Mouse (Mus musculus): Measurements from ENCODE around the gene Sema4g. TPM values are rescaled to one million over a fixed set of nuclear protein-coding genes. Genes with fewer than 3 reads are reported as not detected.
A peak's percentile ranks its signal among the peaks of the same experiment; 100 is the strongest.

Gene Sema4g
- polyA plus RNA-seq, 1 experiment, result 6.5 TPM

DNA sequence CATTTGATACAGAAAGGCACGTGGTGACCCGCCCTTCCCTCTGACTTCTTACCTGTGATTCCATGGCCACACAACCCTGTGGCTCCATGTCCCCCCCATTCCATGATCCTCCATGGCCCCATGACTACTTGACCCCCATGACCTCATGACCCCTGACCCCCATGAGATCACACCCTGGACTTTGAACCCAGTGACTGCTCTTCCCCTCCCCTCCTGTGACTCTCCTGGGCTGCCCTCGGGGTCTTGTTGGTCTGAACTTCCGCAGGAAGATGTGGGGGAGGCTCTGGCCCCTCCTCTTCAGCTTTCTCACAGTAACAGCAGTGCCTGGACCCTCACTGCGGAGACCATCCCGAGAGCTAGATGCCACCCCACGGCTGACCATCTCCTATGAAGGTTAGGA is 3.3 kb downstream of the Sema4g start:
- no peaks in the 10 kb centered on the region for H3K4me1 ChIP-seq (ENCODE audit: control insufficient read depth, insufficient read depth, low read length)
- no peak overlapping the region for H3K27ac ChIP-seq (ENCODE audit: control insufficient read depth, insufficient read depth, low read depth, low read length, poor library complexity)
- WGBS, result 31% methylated on average over 7 of the region's 7 CpGs
- TF ChIP-seq CTCF (IDR thresholded peaks at IDR 0.05; ENCODE audit: control insufficient read depth, insufficient read depth, low read length), result no peak
- TF ChIP-seq POLR2A (IDR thresholded peaks at IDR 0.05; ENCODE audit: borderline replicate concordance, control insufficient read depth, low read depth, low read length), result no peak
- H3K4me3 ChIP-seq (replicated peaks; ENCODE audit: control insufficient read depth, low read depth, low read length), result no peak overlapping the region

DNA sequence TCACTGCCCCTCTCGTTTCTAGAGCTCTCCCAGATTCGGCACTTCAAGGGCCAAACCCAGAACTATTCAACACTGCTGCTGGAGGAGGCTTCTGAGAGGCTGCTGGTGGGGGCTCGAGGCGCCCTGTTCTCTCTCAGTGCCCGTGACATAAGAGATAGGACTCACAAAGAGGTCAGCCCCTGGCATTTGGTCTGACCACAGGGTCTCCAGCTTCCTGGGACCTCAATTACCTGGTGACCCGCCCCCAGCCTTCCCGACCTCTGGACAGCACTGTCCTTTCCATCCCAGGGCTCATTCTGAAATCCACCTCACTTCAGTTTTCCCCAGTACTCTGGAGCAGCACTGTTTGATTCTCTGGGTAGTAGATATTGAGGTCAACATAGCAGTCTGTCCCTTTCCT is 3.8 kb downstream of the Sema4g start:
- WGBS, result 52% methylated on average over 7 of the region's 7 CpGs
- TF ChIP-seq CTCF (IDR thresholded peaks at IDR 0.05; ENCODE audit: control insufficient read depth, insufficient read depth, low read length), result no peak
- no peak for TF ChIP-seq POLR2A (IDR thresholded peaks at IDR 0.05; ENCODE audit: borderline replicate concordance, control insufficient read depth, low read depth, low read length)
- Histone ChIP-seq H3K4me3 (replicated peaks; ENCODE audit: control insufficient read depth, low read depth, low read length) (no peak overlapping the region), H3K27ac (ENCODE audit: control insufficient read depth, insufficient read depth, low read depth, low read length, poor library complexity) (no peak overlapping the region), H3K4me1 (ENCODE audit: control insufficient read depth, insufficient read depth, low read length) (no peaks in the 10 kb centered on the region)

DNA sequence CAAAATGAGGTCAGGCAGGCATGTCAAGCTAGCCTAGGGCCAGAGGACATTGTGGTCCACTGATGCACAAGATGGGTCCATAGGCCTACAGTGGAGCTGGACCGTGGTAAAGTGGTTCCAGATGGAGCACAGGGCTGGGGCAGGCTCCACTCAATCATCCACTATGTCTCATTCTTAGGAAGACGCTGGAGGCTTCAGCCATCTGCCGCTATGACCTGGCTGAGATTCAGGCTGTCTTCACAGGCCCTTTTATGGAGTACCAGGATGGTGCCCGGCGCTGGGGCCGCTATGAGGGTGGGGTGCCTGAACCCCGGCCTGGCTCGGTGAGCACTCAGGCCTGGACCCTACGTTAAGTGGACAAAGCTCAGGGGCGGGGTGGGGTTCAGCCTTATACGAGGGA is 8.9 kb downstream of the Sema4g start:
- H3K4me3 ChIP-seq (replicated peaks; ENCODE audit: control insufficient read depth, low read depth, low read length), result no peak overlapping the region
- H3K4me1 ChIP-seq (ENCODE audit: control insufficient read depth, insufficient read depth, low read length), result no peaks in the 10 kb centered on the region
- no peak for TF ChIP-seq POLR2A (IDR thresholded peaks at IDR 0.05; ENCODE audit: borderline replicate concordance, control insufficient read depth, low read depth, low read length)
- TF ChIP-seq CTCF (IDR thresholded peaks at IDR 0.05; ENCODE audit: control insufficient read depth, insufficient read depth, low read length), result no peak
- no peak overlapping the region for H3K27ac ChIP-seq (ENCODE audit: control insufficient read depth, insufficient read depth, low read depth, low read length, poor library complexity)
- 76% methylated on average over 11 of the region's 11 CpGs for WGBS

DNA sequence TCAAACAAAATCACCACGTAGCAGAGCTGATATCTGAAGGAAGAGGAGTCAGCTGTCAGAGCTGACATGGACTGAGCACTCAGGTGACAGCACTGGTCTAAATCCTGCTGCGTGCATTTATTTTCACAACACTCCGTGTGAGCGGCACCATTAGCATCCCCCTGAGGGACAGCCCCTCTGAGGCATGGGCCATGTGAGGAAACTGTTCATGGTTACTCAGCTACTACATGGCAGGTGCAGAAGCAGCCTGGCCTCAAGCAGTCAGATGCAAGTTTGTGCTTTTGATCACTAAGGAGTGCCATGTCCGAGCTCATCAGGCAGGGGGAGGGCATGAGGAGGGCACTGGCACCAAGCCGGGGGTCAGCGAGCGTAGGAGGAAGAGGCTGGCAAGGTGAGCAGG is 10.7 kb downstream of the Sema4g start:
- 85% methylated on average over 8 of the region's 8 CpGs for WGBS
- Histone ChIP-seq H3K4me1 (ENCODE audit: control insufficient read depth, insufficient read depth, low read length) (no peaks in the 10 kb centered on the region), H3K27ac (ENCODE audit: control insufficient read depth, insufficient read depth, low read depth, low read length, poor library complexity) (no peak overlapping the region), H3K4me3 (replicated peaks; ENCODE audit: control insufficient read depth, low read depth, low read length) (no peak overlapping the region)
- no peak for TF ChIP-seq POLR2A (IDR thresholded peaks at IDR 0.05; ENCODE audit: borderline replicate concordance, control insufficient read depth, low read depth, low read length)
- no peak for TF ChIP-seq CTCF (IDR thresholded peaks at IDR 0.05; ENCODE audit: control insufficient read depth, insufficient read depth, low read length)

DNA sequence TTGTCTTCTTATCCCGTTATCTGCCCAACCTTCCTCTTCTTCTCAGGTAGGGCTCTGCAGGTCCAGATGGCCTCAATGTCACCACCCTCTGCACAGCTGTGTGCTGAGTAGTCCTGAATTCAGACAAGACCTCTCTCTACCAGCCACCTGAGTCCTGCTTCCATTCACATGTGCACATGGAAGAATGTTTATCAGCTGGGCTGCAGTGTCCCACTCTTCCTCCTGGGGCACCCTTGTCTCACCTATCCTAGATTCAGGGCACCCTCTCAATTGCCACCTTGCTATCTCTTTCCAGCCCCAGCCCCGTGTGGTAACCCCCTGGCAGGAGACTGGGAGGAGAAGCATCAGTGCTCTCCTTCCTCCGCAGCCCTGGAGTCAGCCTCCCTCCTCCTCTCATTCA is 13.4 kb downstream of the Sema4g start:
- Histone ChIP-seq H3K4me1 (ENCODE audit: control insufficient read depth, insufficient read depth, low read length) (peaks cover 2% of the 10 kb centered on the region; the same call in 1 of the 2 replicates), H3K27ac (ENCODE audit: control insufficient read depth, insufficient read depth, low read depth, low read length, poor library complexity) (no peak overlapping the region), H3K4me3 (replicated peaks; ENCODE audit: control insufficient read depth, low read depth, low read length) (no peak overlapping the region)
- WGBS, result 65% methylated on average over 3 of the region's 3 CpGs
- TF ChIP-seq CTCF (IDR thresholded peaks at IDR 0.05; ENCODE audit: control insufficient read depth, insufficient read depth, low read length), result no peak
- no peak for TF ChIP-seq POLR2A (IDR thresholded peaks at IDR 0.05; ENCODE audit: borderline replicate concordance, control insufficient read depth, low read depth, low read length)

DNA sequence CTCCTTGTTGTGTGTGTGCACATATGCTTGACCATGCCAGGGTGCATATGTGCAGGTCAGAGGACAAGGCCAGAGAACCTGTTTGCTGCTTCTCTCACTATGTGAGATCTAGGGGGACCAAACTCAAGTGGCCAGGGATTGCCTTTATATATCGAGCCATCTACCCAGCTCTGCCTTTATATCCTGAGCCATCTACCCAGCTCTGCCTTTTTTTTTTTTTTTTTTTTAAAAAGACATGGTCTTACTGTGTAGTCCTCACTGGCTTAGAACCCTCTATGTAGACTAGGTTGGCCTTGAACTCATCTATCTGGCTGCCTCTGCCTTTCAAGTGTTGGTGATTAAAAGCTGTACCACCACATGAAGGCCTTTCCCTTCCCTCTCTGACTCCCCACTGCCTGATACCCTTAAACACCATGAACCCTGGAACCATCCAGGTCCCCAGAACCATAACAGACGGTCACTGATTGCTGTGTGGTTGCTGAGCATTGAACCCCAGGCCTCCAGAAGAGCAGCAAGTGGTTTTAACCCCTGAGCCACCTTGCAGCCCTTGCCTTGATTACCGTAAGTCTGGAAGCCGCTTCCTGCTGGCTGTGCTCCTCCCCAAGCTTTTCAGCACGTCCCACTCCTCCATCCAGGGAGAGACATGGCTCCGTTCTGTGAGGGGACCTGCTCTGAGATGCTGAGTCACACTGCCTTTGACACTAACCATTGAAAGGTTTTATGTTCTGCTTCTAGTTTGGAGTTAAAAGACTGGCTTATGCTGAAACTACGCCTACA is 15.0 kb downstream of the Sema4g start:
- no peak overlapping the region for H3K27ac ChIP-seq (ENCODE audit: control insufficient read depth, insufficient read depth, low read depth, low read length, poor library complexity)
- 88% methylated on average over 7 of the region's 7 CpGs for WGBS
- H3K4me1 ChIP-seq (ENCODE audit: control insufficient read depth, insufficient read depth, low read length), result peaks cover 2% of the 10 kb centered on the region; the same call in 1 of the 2 replicates
- H3K4me3 ChIP-seq (replicated peaks; ENCODE audit: control insufficient read depth, low read depth, low read length), result no peak overlapping the region
- TF ChIP-seq POLR2A (IDR thresholded peaks at IDR 0.05; ENCODE audit: borderline replicate concordance, control insufficient read depth, low read depth, low read length), result no peak
- TF ChIP-seq CTCF (IDR thresholded peaks at IDR 0.05; ENCODE audit: control insufficient read depth, insufficient read depth, low read length), result no peak

DNA sequence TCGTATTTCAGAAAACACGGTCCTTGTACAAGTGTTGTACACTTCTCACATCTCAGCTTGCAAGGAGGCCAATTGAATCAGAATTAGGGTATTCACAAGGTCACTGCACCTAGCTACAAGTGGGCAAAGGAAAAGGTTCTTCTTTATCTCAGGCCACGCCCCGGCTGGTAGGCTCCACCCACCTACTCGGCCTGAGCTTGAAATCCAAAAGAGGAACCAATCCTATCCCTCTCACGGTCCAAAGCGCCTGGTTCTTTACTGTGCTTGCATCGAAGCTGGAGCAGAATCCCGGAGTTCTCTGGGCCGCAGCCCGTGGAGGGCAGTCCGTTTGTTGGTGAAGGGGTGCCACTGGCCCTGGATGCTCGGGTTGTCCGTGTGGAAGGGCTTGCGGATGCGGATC is 16.5 kb downstream of the Sema4g start, which contains the start of gene Twnk:
TSS of gene Twnk (plus strand) at position 220 of the 400 bp plus-strand sequence.
- peaks cover 2% of the 10 kb centered on the region; the same call in 1 of the 2 replicates for H3K4me1 ChIP-seq (ENCODE audit: control insufficient read depth, insufficient read depth, low read length)
- WGBS, result 7% methylated on average over 16 of the region's 16 CpGs
- H3K4me3 ChIP-seq (replicated peaks; ENCODE audit: control insufficient read depth, low read depth, low read length), result peak within 1 kb of the TSS; percentile 100
- peak within 1 kb of the TSS; percentile 95 for H3K27ac ChIP-seq (ENCODE audit: control insufficient read depth, insufficient read depth, low read depth, low read length, poor library complexity)
- TF ChIP-seq CTCF (IDR thresholded peaks at IDR 0.05; ENCODE audit: control insufficient read depth, insufficient read depth, low read length) (no peak), POLR2A (IDR thresholded peaks at IDR 0.05; ENCODE audit: borderline replicate concordance, control insufficient read depth, low read depth, low read length) (no peak)

DNA sequence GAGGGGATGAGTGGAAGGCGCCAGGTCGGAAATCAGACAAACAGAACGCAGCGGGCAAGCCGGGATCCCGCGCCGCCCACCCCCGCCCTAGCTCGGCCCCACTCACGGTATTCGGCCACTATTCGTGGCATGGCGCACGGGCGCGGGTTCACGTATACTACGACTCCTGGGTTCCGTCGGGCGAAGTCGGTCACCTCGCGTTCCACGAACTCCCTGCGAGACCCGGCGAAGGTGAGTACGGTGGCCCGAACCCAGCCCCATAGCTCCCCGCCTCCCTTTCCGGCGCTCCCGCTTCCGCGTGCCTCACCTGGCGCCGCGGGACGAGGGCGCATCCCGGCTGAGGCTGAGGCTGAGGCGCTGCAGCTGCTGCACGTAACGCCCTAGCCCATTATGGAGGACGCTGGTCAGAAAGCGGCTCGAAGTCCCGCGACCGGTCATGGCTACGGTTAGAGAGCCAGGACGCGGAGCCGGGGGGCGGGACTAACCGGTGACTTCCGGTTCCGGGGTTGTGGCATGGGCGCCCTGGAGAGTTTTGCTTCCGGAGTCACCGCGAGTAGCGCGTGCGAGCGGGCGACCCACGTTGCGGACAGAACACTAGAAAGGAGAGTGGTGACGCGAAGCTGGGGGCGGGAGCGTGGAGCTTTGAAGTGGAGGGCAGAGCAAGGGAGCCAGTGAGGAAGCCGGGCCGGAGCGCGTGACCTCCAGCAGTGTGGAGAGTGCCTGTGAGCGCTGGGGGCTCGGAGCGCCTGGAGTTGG is 17.2 kb downstream of the Sema4g start, which contains the start of gene Mrpl43:
TSS of gene Mrpl43 (minus strand) at position 486 of the 756 bp plus-strand sequence.
- WGBS, result under 1% methylated on average over 82 of the region's 82 CpGs
- TF ChIP-seq CTCF (IDR thresholded peaks at IDR 0.05; ENCODE audit: control insufficient read depth, insufficient read depth, low read length) (no peak), POLR2A (IDR thresholded peaks at IDR 0.05; ENCODE audit: borderline replicate concordance, control insufficient read depth, low read depth, low read length) (peak; percentile 34; the same call in 1 of the 2 replicates)

More for the DNA sequence above, 17.2 kb downstream of the Sema4g start, which contains the start of gene Mrpl43:
- Histone ChIP-seq H3K4me1 (ENCODE audit: control insufficient read depth, insufficient read depth, low read length) (peaks cover 2% of the 10 kb centered on the region; the same call in 1 of the 2 replicates), H3K4me3 (replicated peaks; ENCODE audit: control insufficient read depth, low read depth, low read length) (peak within 1 kb of the TSS; percentile 100), H3K27ac (ENCODE audit: control insufficient read depth, insufficient read depth, low read depth, low read length, poor library complexity) (peak within 1 kb of the TSS; percentile 95)
